Mouse (Mus musculus) heart, postnatal 0 days (tissue): Measurements from ENCODE around the gene Sectm1a. TPM values are rescaled to one million over a fixed set of nuclear protein-coding genes. Genes with fewer than 3 reads are reported as not detected.
A peak's percentile ranks its signal among the peaks of the same experiment; 100 is the strongest.

Experiments
- ATAC-seq: fragments of 200-750 bp; cut with Nextera tagmentation; 2 replicates; pipeline ENCODE4 v1.8.0; 2017; ENCODE audit warnings: low read depth, moderate number of reproducible peaks, moderate library complexity; ENCODE audit not compliant: insufficient read depth
- DNase-seq: peaks from one replicate; pipeline ENCODE4 v3.0.0-alpha.2; 2016; ENCODE audit warnings: low spot score
- H3K27ac ChIP-seq: fragments of 300-500 bp; sonication (generic); 2 replicates; pipeline ENCODE4 v1.5.1; 2014; ENCODE audit warnings: low read depth, mild to moderate bottlenecking
- H3K27me3 ChIP-seq: fragments of 300-500 bp; sonication (generic); 2 replicates; pipeline ENCODE4 v1.6.1; 2014; ENCODE audit warnings: low read length, mixed read lengths; ENCODE audit not compliant: control insufficient read depth, insufficient read depth
- H3K36me3 ChIP-seq: fragments of 300-500 bp; sonication (generic); replicated peaks from 2 replicates; pipeline ENCODE4 v1.6.1; 2014; ENCODE audit warnings: low read length, mixed read lengths; ENCODE audit not compliant: control insufficient read depth, insufficient read depth
- H3K4me1 ChIP-seq: fragments of 300-500 bp; sonication (generic); 2 replicates; pipeline ENCODE4 v1.6.1; 2014; ENCODE audit warnings: antibody characterized with exemption; ENCODE audit not compliant: control insufficient read depth, insufficient read depth
- H3K4me2 ChIP-seq: fragments of 300-500 bp; sonication (generic); 2 replicates; pipeline ENCODE4 v1.6.1; 2014; ENCODE audit warnings: low read depth, mild to moderate bottlenecking, low read length, moderate library complexity
- H3K4me3 ChIP-seq: fragments of 300-500 bp; sonication (generic); 2 replicates; pipeline ENCODE4 v1.5.1; 2014; ENCODE audit warnings: low read depth, low read length
- H3K9ac ChIP-seq: fragments of 300-500 bp; sonication (generic); replicated peaks from 2 replicates; pipeline ENCODE4 v1.6.1; 2014; ENCODE audit warnings: low read depth, low read length, mixed read lengths
- H3K9me3 ChIP-seq: fragments of 300-500 bp; sonication (generic); replicated peaks from 2 replicates; pipeline ENCODE4 v1.6.1; 2016; ENCODE audit warnings: low read length; ENCODE audit not compliant: control insufficient read depth
- CTCF ChIP-seq: IDR thresholded peaks from 2 replicates; pipeline ENCODE4 v1.5.1; 2016; ENCODE audit warnings: antibody characterized with exemption, control low read depth, low read depth
- EP300 ChIP-seq: IDR thresholded peaks from 2 replicates; pipeline ENCODE4 v1.6.1; 2016; ENCODE audit warnings: antibody characterized with exemption, low read depth
- WGBS: fragments of 180-500 bp; shearing (Covaris S2); extraction: QIAGEN DNeasy Blood & Tissue Kit; methylation state at CpG from one replicate; pipeline ENCODE4 v1.1.7; 2014; 5-methylcytosine and 5-hydroxymethylcytosine counted together
- polyA plus RNA-seq: library from polyadenylated mRNA; unstranded; fragments of >200 nt; fragmentation: Nextera tagmentation; extraction: Ambion mirVana; gene quantifications from 2 replicates; pipeline ENCODE4 v1.2.1, GENCODE M21; 2015
- total RNA-seq: library from RNA; depleted of rRNA; stranded (reverse); fragments of >200 nt; gene quantifications from 2 replicates; pipeline ENCODE4 v1.2.3, GENCODE M21; 2014; ENCODE audit warnings: low replicate concordance

The Sectm1a gene
- total and polyA plus RNA-seq, 2 experiments from 2014 or later, result 0.25 to 0.27 TPM

DNA sequence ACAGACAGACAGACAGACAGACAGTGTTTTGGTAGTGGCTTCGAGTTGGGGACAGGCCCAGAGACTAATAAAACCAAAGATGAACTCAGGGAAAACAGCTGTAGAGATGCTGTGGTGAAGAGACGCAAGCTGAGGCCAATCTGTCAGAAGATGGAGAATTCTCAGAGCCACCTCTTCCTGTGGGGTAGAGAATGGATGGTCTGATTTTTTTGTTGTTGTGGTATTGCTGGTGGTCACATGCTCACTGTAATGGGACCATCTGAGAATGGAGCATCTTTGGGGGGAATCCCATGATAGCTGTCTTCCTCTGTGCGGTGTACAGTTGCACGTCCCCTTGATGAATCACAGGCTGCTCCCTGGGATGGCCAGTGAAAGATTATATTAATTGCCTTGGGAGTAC, 38.5 kb downstream of the Sectm1a start:
- Histone ChIP-seq H3K27ac (no peak overlapping the region), H3K4me3 (no peak overlapping the region), H3K36me3 (no peaks in the 10 kb centered on the region), H3K4me1 (no peaks in the 10 kb centered on the region), H3K9me3 (no peaks in the 10 kb centered on the region), H3K4me2 (no peak overlapping the region), H3K27me3 (no peaks in the 10 kb centered on the region), H3K9ac (no peak overlapping the region)
- 64% methylated on average over 4 of the region's 4 CpGs for WGBS
- DNase-seq (no peak), ATAC-seq (no peak)
- no peak for TF ChIP-seq EP300
- no peak for TF ChIP-seq CTCF

GRCm38 (mm10) chr11:121041636-121042035, 39.4 kb downstream of the Sectm1a start:
- Histone ChIP-seq H3K4me3 (no peak overlapping the region), H3K27ac (no peak overlapping the region), H3K4me2 (no peak overlapping the region), H3K4me1 (no peaks in the 10 kb centered on the region), H3K9me3 (no peaks in the 10 kb centered on the region), H3K27me3 (0 out of 2 replicates have a peak, but pooled peaks cover 4% of the 10 kb centered on the region), H3K9ac (no peak overlapping the region), H3K36me3 (no peaks in the 10 kb centered on the region)
- 68% methylated on average over 4 of the region's 4 CpGs for WGBS
- TF ChIP-seq EP300 (no peak), CTCF (no peak)
- DNase-seq, result no peak
- no peak for ATAC-seq

GRCm38 (mm10) chr11:121041212-121041611, 39.8 kb downstream of the Sectm1a start:
- WGBS, result 5% methylated on average over 4 of the region's 4 CpGs
- Histone ChIP-seq H3K9ac (no peak overlapping the region), H3K27ac (no peak overlapping the region), H3K4me2 (no peak overlapping the region), H3K27me3 (0 out of 2 replicates have a peak, but pooled peaks cover 4% of the 10 kb centered on the region), H3K4me3 (no peak overlapping the region), H3K4me1 (no peaks in the 10 kb centered on the region), H3K9me3 (no peaks in the 10 kb centered on the region), H3K36me3 (no peaks in the 10 kb centered on the region)
- no peak for TF ChIP-seq EP300
- peak; percentile 80 for TF ChIP-seq CTCF
- peak; percentile 75 for ATAC-seq
- peak; percentile 75 for DNase-seq

DNA sequence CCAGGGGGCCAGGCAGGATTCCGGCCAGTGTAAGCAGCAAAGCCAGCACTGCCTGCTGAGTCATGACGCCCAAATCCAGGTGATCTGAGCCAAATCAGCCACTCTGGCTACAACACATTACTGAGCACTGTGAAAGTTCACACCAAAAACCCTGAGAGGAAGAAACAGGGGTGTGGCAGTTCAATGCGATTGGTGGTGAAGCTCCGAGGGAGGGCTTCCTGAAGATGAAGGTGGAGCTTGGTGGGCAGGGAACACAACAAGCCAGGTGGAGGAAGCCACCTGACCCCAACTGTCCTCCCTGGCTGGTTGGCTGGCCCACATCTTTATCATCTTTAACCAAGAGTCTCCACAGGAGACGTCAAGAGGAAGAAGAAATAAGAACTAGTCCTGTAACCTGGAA, 41.7 kb downstream of the Sectm1a start, which contains the start of gene Cd7:
Cd7 (minus strand) TSS at position 117 of the 400 bp plus-strand sequence.
- 49% methylated on average over 5 of the region's 5 CpGs for WGBS
- no peak for TF ChIP-seq EP300
- no peak for TF ChIP-seq CTCF

GRCm38 (mm10) chr11:121038366-121039240, 42.4 kb downstream of the Sectm1a start:
- Histone ChIP-seq H3K27ac (no peak overlapping the region), H3K4me3 (no peak overlapping the region), H3K36me3 (no peaks in the 10 kb centered on the region), H3K4me2 (no peak overlapping the region), H3K4me1 (no peaks in the 10 kb centered on the region), H3K9ac (no peak overlapping the region), H3K27me3 (0 out of 2 replicates have a peak, but pooled peaks cover 4% of the 10 kb centered on the region), H3K9me3 (no peaks in the 10 kb centered on the region)
- TF ChIP-seq CTCF (no peak), EP300 (no peak)
- WGBS, result 84% methylated on average over 11 of the region's 11 CpGs
- DNase-seq, result no peak
- no peak for ATAC-seq

More for the DNA sequence above, 41.7 kb downstream of the Sectm1a start, which contains the start of gene Cd7:
- Histone ChIP-seq H3K4me1 (no peaks in the 10 kb centered on the region), H3K27ac (no peak within 1 kb of the TSS), H3K4me2 (no peak within 1 kb of the TSS), H3K36me3 (no peaks in the 10 kb centered on the region), H3K9me3 (no peaks in the 10 kb centered on the region), H3K4me3 (no peak within 1 kb of the TSS), H3K9ac (no peak within 1 kb of the TSS), H3K27me3 (0 out of 2 replicates have a peak, but pooled peaks cover 4% of the 10 kb centered on the region)
- DNase-seq (no peak), ATAC-seq (no peak)
